Mouse (Mus musculus): ENCODE data around the gene Nlrp10. TPM values are rescaled to one million over a fixed set of nuclear protein-coding genes. Genes with fewer than 3 reads are reported as not detected.

The Nlrp10 gene
- 0.22 TPM in 1 of 2 replicates, not detected in the other for total RNA-seq (2014; rRNA removed)
- polyA plus RNA-seq (2015; fragmentation: Nextera tagmentation; extraction: Ambion mirVana) = not detected in 2 replicates

DNA sequence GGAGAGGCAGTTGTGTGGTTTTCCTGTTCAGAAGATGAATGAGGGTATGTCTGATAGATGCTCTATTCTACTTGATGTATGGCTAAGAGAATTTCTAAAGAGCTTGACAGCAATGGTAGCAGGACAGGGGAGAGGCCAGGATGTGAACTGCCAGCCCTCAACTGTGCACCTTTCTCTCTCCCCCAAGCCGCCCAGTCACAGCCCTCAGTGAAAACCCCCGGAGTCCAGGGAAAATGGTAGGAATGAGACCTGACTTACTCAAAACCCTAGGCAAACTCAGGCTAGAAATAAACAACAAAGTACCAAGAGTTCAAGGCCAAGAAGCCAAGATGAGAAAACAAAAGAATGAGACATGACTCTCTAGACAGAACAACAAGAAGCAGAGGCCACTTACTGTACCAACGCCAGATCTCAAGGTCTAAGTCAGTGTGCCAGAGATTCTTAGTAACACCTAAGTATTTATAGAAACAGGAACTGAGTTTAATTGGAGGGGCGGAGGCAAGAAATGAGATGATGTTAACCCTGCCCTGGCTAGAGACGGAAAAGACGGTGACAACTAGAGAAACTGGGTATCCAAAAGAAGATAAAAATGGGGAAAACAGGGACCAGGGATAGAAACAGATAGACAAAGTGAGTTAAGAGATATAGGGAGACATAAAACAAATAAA, at the start of gene Nlrp10:
Gene Nlrp10, minus strand, starts transcription at position 453 of the 668 bp plus-strand sequence.
- no peaks in the 10 kb centered on the region for H3K4me1 ChIP-seq (ENCODE audit: insufficient read depth, low read length)
- H3K27me3 ChIP-seq (ENCODE audit: insufficient read depth, low read length) = no peaks in the 10 kb centered on the region
- H3K36me3 ChIP-seq (ENCODE audit: insufficient read depth, low read length) = no peaks in the 10 kb centered on the region
- TF ChIP-seq CTCF (IDR thresholded peaks at IDR 0.05) = no peak
- H3K4me2 ChIP-seq (ENCODE audit: low read depth, low read length, poor library complexity, severe bottlenecking) = no peak within 1 kb of the TSS
- no peaks in the 10 kb centered on the region for H3K9me3 ChIP-seq (ENCODE audit: low read length)
- DNase-seq (ENCODE audit: low spot score) = no peak
- no peak within 1 kb of the TSS for H3K9ac ChIP-seq (replicated peaks; ENCODE audit: low read length, poor library complexity, severe bottlenecking)
- H3K27ac ChIP-seq (ENCODE audit: low read depth, low read length) = no peak within 1 kb of the TSS
- no peak within 1 kb of the TSS for H3K4me3 ChIP-seq (ENCODE audit: low read depth, low read length)
- WGBS = 81% methylated on average over 6 of the region's 6 CpGs
- ATAC-seq (ENCODE audit: low FRiP score) = no peak

DNA sequence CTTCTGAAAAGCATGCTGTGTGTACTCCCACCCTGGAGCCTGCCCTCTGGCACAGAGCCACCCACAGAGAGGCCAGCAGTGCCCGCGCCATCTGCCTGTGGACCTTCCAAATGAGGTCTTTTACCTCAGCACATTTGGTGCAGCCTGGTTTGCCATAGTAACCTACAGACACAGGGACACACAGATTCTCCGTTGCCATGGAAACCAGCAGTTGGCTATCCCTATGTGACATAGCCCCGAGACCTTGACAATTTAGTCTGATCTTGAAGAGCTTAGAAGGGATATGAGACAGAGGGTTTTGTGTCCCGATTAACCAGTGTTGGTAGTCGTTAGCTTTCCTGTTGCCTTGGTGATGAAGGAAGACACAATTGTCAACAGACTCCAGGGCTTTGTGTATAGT, 42.3 kb upstream of the Nlrp10 start:
- peak; percentile 82 for ATAC-seq (ENCODE audit: low FRiP score)

DNA sequence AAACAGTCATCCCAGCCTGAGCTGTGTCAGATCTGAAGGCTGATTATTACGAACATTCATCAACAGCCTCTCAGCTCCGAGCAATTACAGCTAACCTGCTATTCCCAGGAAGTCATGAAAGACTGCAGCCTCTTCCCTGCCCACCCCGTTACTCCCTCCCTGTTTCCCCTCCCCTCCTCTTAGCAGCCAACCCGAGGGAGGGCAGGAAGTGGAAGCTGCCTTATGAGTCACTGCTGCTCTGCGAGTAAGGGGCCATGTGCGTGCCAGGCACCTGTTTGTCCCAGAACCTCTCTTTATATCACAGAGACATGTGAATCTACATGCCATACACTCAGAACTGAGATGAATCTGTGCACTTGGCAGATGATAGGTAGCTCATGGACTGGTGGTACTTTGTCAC, 38.2 kb upstream of the Nlrp10 start:
- Histone ChIP-seq H3K4me1 (ENCODE audit: insufficient read depth, low read length) (peaks cover 12% of the 10 kb centered on the region), H3K27me3 (ENCODE audit: insufficient read depth, low read length) (peaks cover 7% of the 10 kb centered on the region; the same call in 1 of the 2 replicates), H3K4me2 (ENCODE audit: low read depth, low read length, poor library complexity, severe bottlenecking) (no peak overlapping the region), H3K36me3 (ENCODE audit: insufficient read depth, low read length) (no peaks in the 10 kb centered on the region), H3K9me3 (ENCODE audit: low read length) (no peaks in the 10 kb centered on the region), H3K9ac (replicated peaks; ENCODE audit: low read length, poor library complexity, severe bottlenecking) (no peak overlapping the region), H3K27ac (ENCODE audit: low read depth, low read length) (no peak overlapping the region), H3K4me3 (ENCODE audit: low read depth, low read length) (no peak overlapping the region)
- TF ChIP-seq CTCF (IDR thresholded peaks at IDR 0.05) = no peak
- no peak for ATAC-seq (ENCODE audit: low FRiP score)
- peak; percentile 11 for DNase-seq (ENCODE audit: low spot score)
- WGBS = 58% methylated on average over 6 of the region's 6 CpGs

More for the DNA sequence above, 42.3 kb upstream of the Nlrp10 start:
- peak; percentile 95 for DNase-seq (ENCODE audit: low spot score)
- Histone ChIP-seq H3K36me3 (ENCODE audit: insufficient read depth, low read length) (no peaks in the 10 kb centered on the region), H3K27ac (ENCODE audit: low read depth, low read length) (peak overlapping the region; percentile 66), H3K9ac (replicated peaks; ENCODE audit: low read length, poor library complexity, severe bottlenecking) (no peak overlapping the region), H3K9me3 (ENCODE audit: low read length) (no peaks in the 10 kb centered on the region), H3K4me3 (ENCODE audit: low read depth, low read length) (no peak overlapping the region), H3K4me2 (ENCODE audit: low read depth, low read length, poor library complexity, severe bottlenecking) (no peak overlapping the region), H3K27me3 (ENCODE audit: insufficient read depth, low read length) (peaks cover 13% of the 10 kb centered on the region; the same call in 1 of the 2 replicates), H3K4me1 (ENCODE audit: insufficient read depth, low read length) (peaks cover 12% of the 10 kb centered on the region)
- peak; percentile 1; the same call in 1 of the 2 replicates for TF ChIP-seq CTCF (IDR thresholded peaks at IDR 0.05)
- WGBS = 15% methylated on average over 6 of the region's 6 CpGs

DNA sequence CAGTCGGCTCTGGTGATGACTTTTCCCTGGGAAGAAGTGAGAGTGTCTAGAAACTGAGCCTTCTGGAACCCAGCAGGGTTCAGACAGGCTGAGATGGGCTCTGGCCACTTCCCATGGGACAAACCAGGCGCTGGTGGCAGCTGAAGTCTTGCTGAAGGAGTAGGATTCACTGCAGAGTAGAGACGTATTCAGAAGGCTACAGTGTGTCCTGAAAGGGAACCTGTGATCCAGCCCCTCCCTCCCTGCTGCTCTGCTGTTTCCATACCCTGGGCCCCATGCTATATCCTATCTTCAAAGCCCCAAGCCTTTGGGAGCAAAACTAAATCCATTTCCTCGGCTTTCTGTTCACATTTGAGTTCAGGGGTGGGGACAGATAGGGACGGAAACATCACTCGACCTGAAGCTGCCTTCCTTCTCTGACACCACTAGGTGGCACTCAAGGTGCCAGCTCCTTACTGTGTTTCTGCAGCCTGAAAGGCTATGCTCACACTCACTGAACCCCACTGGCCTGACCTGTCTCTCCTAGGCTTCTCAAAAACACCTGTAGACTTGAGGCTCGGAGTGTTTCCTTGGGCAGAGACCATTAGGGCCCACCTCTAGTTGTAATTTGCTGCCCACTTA, 36.9 kb upstream of the Nlrp10 start:
- Histone ChIP-seq H3K36me3 (ENCODE audit: insufficient read depth, low read length) (no peaks in the 10 kb centered on the region), H3K9ac (replicated peaks; ENCODE audit: low read length, poor library complexity, severe bottlenecking) (no peak overlapping the region), H3K4me2 (ENCODE audit: low read depth, low read length, poor library complexity, severe bottlenecking) (0 out of 2 replicates have a peak overlapping the region, but pooled peaks have one; percentile 16), H3K4me1 (ENCODE audit: insufficient read depth, low read length) (peaks cover 1% of the 10 kb centered on the region), H3K4me3 (ENCODE audit: low read depth, low read length) (no peak overlapping the region), H3K27ac (ENCODE audit: low read depth, low read length) (no peak overlapping the region), H3K27me3 (ENCODE audit: insufficient read depth, low read length) (peaks cover 7% of the 10 kb centered on the region; the same call in 1 of the 2 replicates), H3K9me3 (ENCODE audit: low read length) (no peaks in the 10 kb centered on the region)
- DNase-seq (ENCODE audit: low spot score) (peak; percentile 87), ATAC-seq (ENCODE audit: low FRiP score) (peak; percentile 66)
- peak; percentile 93 for TF ChIP-seq CTCF (IDR thresholded peaks at IDR 0.05)
- 25% methylated on average over 7 of the region's 7 CpGs for WGBS

DNA sequence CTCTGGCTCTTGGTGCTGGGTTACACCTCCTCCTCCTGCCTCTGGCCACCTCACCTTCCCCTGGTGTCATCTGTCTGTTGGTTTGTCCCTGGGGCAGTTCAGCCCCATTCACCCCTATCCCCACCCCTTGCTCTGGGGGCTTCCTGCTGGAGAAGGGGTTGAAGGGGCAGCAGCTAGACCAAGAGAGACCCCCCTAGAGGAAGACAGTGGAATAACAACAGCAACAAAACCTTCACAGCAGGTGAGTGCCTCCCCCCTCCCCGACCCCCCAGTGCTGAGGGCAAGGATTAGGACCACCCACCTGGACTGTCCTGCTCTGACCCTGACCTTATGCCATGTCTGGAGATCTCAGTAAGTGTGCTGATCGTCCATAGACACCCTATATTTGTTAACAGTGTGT, 36.0 kb upstream of the Nlrp10 start:
- no peaks in the 10 kb centered on the region for H3K4me1 ChIP-seq (ENCODE audit: insufficient read depth, low read length)
- no peak for ATAC-seq (ENCODE audit: low FRiP score)
- H3K4me2 ChIP-seq (ENCODE audit: low read depth, low read length, poor library complexity, severe bottlenecking) = no peak overlapping the region
- TF ChIP-seq CTCF (IDR thresholded peaks at IDR 0.05) = peak; percentile 41
- no peak overlapping the region for H3K4me3 ChIP-seq (ENCODE audit: low read depth, low read length)
- peaks cover 7% of the 10 kb centered on the region; the same call in 1 of the 2 replicates for H3K27me3 ChIP-seq (ENCODE audit: insufficient read depth, low read length)
- H3K9me3 ChIP-seq (ENCODE audit: low read length) = no peaks in the 10 kb centered on the region
- DNase-seq (ENCODE audit: low spot score) = no peak
- H3K36me3 ChIP-seq (ENCODE audit: insufficient read depth, low read length) = no peaks in the 10 kb centered on the region
- no peak overlapping the region for H3K9ac ChIP-seq (replicated peaks; ENCODE audit: low read length, poor library complexity, severe bottlenecking)
- H3K27ac ChIP-seq (ENCODE audit: low read depth, low read length) = no peak overlapping the region
- 28% methylated on average over 2 of the region's 2 CpGs for WGBS

DNA sequence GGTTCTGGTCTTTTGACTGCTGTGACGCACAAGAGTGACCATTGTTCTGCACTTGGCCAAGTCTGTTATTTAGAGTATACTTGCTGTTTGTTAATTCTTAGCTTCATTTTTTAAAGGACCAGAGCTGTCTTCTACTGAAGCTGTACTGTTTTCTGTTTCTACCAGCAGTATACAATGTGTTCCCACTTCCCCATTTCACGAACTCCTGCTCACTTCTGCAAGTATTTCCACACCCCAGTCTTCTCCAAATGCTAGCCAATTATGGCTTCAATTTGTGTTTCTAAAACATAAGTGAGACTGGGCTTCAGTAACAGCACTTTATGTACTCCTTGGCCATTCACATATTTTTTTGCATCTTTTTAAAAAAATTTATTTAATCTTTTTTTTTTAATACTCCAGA, 27.8 kb upstream of the Nlrp10 start:
- ATAC-seq (ENCODE audit: low FRiP score) (no peak), DNase-seq (ENCODE audit: low spot score) (no peak)
- TF ChIP-seq CTCF (IDR thresholded peaks at IDR 0.05) = no peak
- H3K27ac ChIP-seq (ENCODE audit: low read depth, low read length) = no peak overlapping the region
- H3K9me3 ChIP-seq (ENCODE audit: low read length) = no peaks in the 10 kb centered on the region
- H3K27me3 ChIP-seq (ENCODE audit: insufficient read depth, low read length) = peaks cover 3% of the 10 kb centered on the region; the same call in 1 of the 2 replicates
- no peaks in the 10 kb centered on the region for H3K4me1 ChIP-seq (ENCODE audit: insufficient read depth, low read length)
- H3K9ac ChIP-seq (replicated peaks; ENCODE audit: low read length, poor library complexity, severe bottlenecking) = no peak overlapping the region
- no peak overlapping the region for H3K4me3 ChIP-seq (ENCODE audit: low read depth, low read length)
- H3K36me3 ChIP-seq (ENCODE audit: insufficient read depth, low read length) = no peaks in the 10 kb centered on the region
- H3K4me2 ChIP-seq (ENCODE audit: low read depth, low read length, poor library complexity, severe bottlenecking) = no peak overlapping the region
- 74% methylated on average over 2 of the region's 2 CpGs for WGBS
